Mouse (Mus musculus) embryonic fibroblast, embryonic 13.5 days (primary cell): ENCODE measurements around the gene Rin2.

Experiments used
- CTCF ChIP-seq: IDR thresholded peaks from 2 replicates; pipeline ENCODE4 v1.5.1; 2011; ENCODE audit warnings: mild to moderate bottlenecking, control low read depth, low read length, moderate library complexity, borderline replicate concordance; ENCODE audit not compliant: insufficient read depth
- POLR2A ChIP-seq: IDR thresholded peaks from 2 replicates; pipeline ENCODE4 v1.6.1; 2011; ENCODE audit warnings: low read depth, mild to moderate bottlenecking, control low read depth, low read length, moderate library complexity

- TF ChIP-seq CTCF: no peak
- TF ChIP-seq POLR2A: no peak
Observed at GRCm38 (mm10) chr2:145746406-145746805, 71.4 kb downstream of the Rin2 start.
